Mouse (Mus musculus) CH12.LX (cell line): ENCODE results near the gene Raf1.

ENCODE experiments used
- CHD2 ChIP-seq: IDR thresholded peaks from 2 replicates; pipeline ENCODE4 v1.6.1; 2011; ENCODE audit warnings: low read length, improper control_type of control experiment
- CTCF ChIP-seq, 2 experiments: IDR thresholded peaks in 1 of 2; conservative IDR thresholded peaks in 1 of 2; 2 replicates each; pipeline ENCODE4 v1.5.1; 2011 to 2012; ENCODE audit warnings: low read depth in 2 of 2, low read length in 2 of 2, improper control_type of control experiment in 1 of 2, inconsistent platforms in 1 of 2, mild to moderate bottlenecking in 1 of 2, moderate library complexity in 1 of 2
- KAT2A ChIP-seq: IDR thresholded peaks from 2 replicates; pipeline ENCODE4 v1.6.1; 2012; ENCODE audit warnings: low read length, improper control_type of control experiment, inconsistent platforms; ENCODE audit not compliant: insufficient replicate concordance
- NELFE ChIP-seq: IDR thresholded peaks from 2 replicates; pipeline ENCODE4 v1.6.1; 2011; ENCODE audit warnings: low read depth, low read length, improper control_type of control experiment
- TBP ChIP-seq: conservative IDR thresholded peaks from 2 replicates; pipeline ENCODE4 v1.6.1; 2011; ENCODE audit warnings: low read depth, low read length, improper control_type of control experiment
- UBTF ChIP-seq: IDR thresholded peaks from 2 replicates; pipeline ENCODE4 v1.6.1; 2012; ENCODE audit warnings: low read depth, mild to moderate bottlenecking, inconsistent platforms, low read length, improper control_type of control experiment, moderate library complexity
- USF1 ChIP-seq: IDR thresholded peaks from 2 replicates; pipeline ENCODE4 v1.6.1; 2014; ENCODE audit warnings: low read depth, mild to moderate bottlenecking, inconsistent platforms, low read length, improper control_type of control experiment

DNA sequence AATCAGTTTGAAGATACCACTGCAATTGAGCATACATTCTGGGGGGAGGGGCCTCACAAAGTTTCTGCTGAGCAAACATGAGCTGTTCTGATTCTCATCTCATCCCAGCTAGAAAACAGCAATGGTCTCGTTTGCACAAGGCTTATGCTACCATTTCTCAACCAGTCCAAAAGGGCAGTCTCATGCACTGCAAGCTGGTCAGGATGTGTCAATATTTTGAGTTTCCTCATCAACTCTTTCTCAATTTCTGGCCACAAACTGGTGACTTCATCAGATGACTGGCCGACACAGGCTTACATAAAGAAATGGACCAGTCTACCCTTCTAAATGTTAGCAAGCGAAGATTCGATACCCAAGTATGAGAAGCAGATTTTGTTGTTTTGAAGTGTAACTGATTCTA lies 9.8 kb downstream of the Raf1 start:
- TF ChIP-seq UBTF = no peak
- no peak for TF ChIP-seq CHD2
- no peak for TF ChIP-seq NELFE
- TF ChIP-seq USF1 = no peak
- TF ChIP-seq TBP = no peak
- no peak for TF ChIP-seq KAT2A
- no peak for TF ChIP-seq CTCF (conservative IDR thresholded peaks at IDR 0.05 in 1 of 2, IDR thresholded peaks at IDR 0.05 in 1 of 2; ENCODE audit: low read depth in 2 of 2, low read length in 2 of 2)
